9 mouse cellular contexts compared by ENCODE assay signal in genomic region chr8:111090126-111090525, GRCm38 (mm10). TPM values are rescaled to one million over a fixed set of nuclear protein-coding genes. Genes with fewer than 3 reads are reported as not detected.
DNase-seq lines count a peak whose midpoint lies in the region; ATAC-seq and TF ChIP-seq lines count a peak whose summit lies in the region.
"Had no signal": no experiment of that assay in that cellular context is flagged by ENCODE, and none has a peak within 500 bp of the region (broad histone marks: within the 10 kb centered on the region; RNA-seq: fewer than 3 reads in every experiment).

No protein-coding gene starts in this region.

- peak; percentile 90 for TF ChIP-seq CTCF in stomach, postnatal 0 days (IDR thresholded peaks at IDR 0.05; ENCODE audit: low read depth)

- H3K27ac ChIP-seq in hindbrain, embryonic 14.5 days: no peak overlapping the region
- no peak overlapping the region for H3K27ac ChIP-seq in hindbrain, embryonic 12.5 days
- H3K27ac ChIP-seq in stomach, postnatal 0 days (replicated peaks): no peak overlapping the region

- H3K36me3 ChIP-seq in hindbrain, embryonic 14.5 days (replicated peaks; ENCODE audit: control insufficient read depth, insufficient read depth): no peaks in the 10 kb centered on the region
- H3K36me3 ChIP-seq in hindbrain, embryonic 12.5 days: no peaks in the 10 kb centered on the region
- H3K36me3 ChIP-seq in stomach, postnatal 0 days (ENCODE audit: control insufficient read depth, insufficient read depth, low read length): no peaks in the 10 kb centered on the region

- intact Hi-C loops in heart, postnatal 36 days (cut with DNase I): loop anchor here (2.0 to 5.0 kb wide), 3 partner anchors 27 to 343 kb away; partner anchors contain the start of genes Cog4 and Sf3b3
- intact Hi-C loops in left cerebral cortex, postnatal 14 days (cut with DNase I): loop anchor here (2.0 kb wide), 1 partner anchor 27 kb away; no protein-coding TSS in a partner anchor

- H3K4me3 ChIP-seq in hindbrain, embryonic 14.5 days (replicated peaks; ENCODE audit: low read length): no peak overlapping the region
- no peak overlapping the region for H3K4me3 ChIP-seq in hindbrain, embryonic 12.5 days
- no peak overlapping the region for H3K4me3 ChIP-seq in stomach, postnatal 0 days (ENCODE audit: low read depth, low read length)

- H3K4me1 ChIP-seq in hindbrain, embryonic 14.5 days (replicated peaks; ENCODE audit: control insufficient read depth, insufficient read depth, low read length): peaks cover under 1% of the 10 kb centered on the region; the same call in 1 of the 2 replicates
- H3K4me1 ChIP-seq in hindbrain, embryonic 12.5 days: peaks cover 6% of the 10 kb centered on the region; the same call in 1 of the 2 replicates
- no peaks in the 10 kb centered on the region for H3K4me1 ChIP-seq in stomach, postnatal 0 days (replicated peaks; ENCODE audit: control insufficient read depth, insufficient read depth)

- H3K27me3 ChIP-seq in hindbrain, embryonic 14.5 days (ENCODE audit: control insufficient read depth, insufficient read depth, low read length): no peaks in the 10 kb centered on the region
- no peaks in the 10 kb centered on the region for H3K27me3 ChIP-seq in hindbrain, embryonic 12.5 days
- H3K27me3 ChIP-seq in stomach, postnatal 0 days (ENCODE audit: control insufficient read depth, insufficient read depth, low read length): no peaks in the 10 kb centered on the region

- TF ChIP-seq EP300 in stomach, postnatal 0 days (optimal IDR thresholded peaks at IDR 0.05): no peak

- no peak overlapping the region for H3K4me2 ChIP-seq in hindbrain, embryonic 14.5 days (replicated peaks)
- H3K4me2 ChIP-seq in hindbrain, embryonic 12.5 days (replicated peaks): no peak overlapping the region
- H3K4me2 ChIP-seq in stomach, postnatal 0 days (replicated peaks; ENCODE audit: low read depth): no peak overlapping the region

- no peak overlapping the region for H3K9ac ChIP-seq in hindbrain, embryonic 14.5 days
- no peak overlapping the region for H3K9ac ChIP-seq in hindbrain, embryonic 12.5 days
- H3K9ac ChIP-seq in stomach, postnatal 0 days (ENCODE audit: low read length): no peak overlapping the region

- WGBS in hindbrain, embryonic 14.5 days: 0% methylated on average over 2 of the region's 2 CpGs
- 0% methylated on average over 2 of the region's 2 CpGs for WGBS in hindbrain, embryonic 12.5 days
- WGBS in stomach, postnatal 0 days: 2% methylated on average over 2 of the region's 2 CpGs

- ATAC-seq in hindbrain, embryonic 14.5 days (ENCODE audit: low FRiP score): no peak
- no peak for ATAC-seq in hindbrain, embryonic 12.5 days (ENCODE audit: low FRiP score)
- ATAC-seq in monocyte, adult 5-6 weeks (replicated peaks; ENCODE audit: insufficient number of reproducible peaks, low FRiP score, low TSS enrichment, poor library complexity, severe bottlenecking): peak; percentile 67; the same call in 1 of the 2 replicates
- no peak for ATAC-seq in stomach, postnatal 0 days (ENCODE audit: low FRiP score, low TSS enrichment)

- H3K9me3 ChIP-seq in hindbrain, embryonic 14.5 days (ENCODE audit: control insufficient read depth, low read length): no peaks in the 10 kb centered on the region
- H3K9me3 ChIP-seq in hindbrain, embryonic 12.5 days (replicated peaks): no peaks in the 10 kb centered on the region
- no peaks in the 10 kb centered on the region for H3K9me3 ChIP-seq in stomach, postnatal 0 days (ENCODE audit: control insufficient read depth, low read length)

- DNase-seq in hindbrain, embryonic 14.5 days (ENCODE audit: low spot score): peak; percentile 85
- peak; percentile 19 for DNase-seq in adrenal gland, adult 8-10 months
- DNase-seq in embryo, embryonic 10 days (ENCODE audit: low spot score): peak; percentile 90
- peak; percentile 77 to 81 for DNase-seq in heart, postnatal 36 days
- peak; percentile 60 to 62 for DNase-seq in left cerebral cortex, postnatal 14 days (ENCODE audit: low spot score in 2 of 2)
- DNase-seq in stomach, postnatal 0 days (ENCODE audit: low spot score): peak; percentile 83

RNA-seq across cellular contexts. Expression of gene Clec18a, which starts 2.1 kb away (rescaled TPM):
- polyA plus RNA-seq in hindbrain, embryonic 14.5 days (2014; fragmentation: Nextera tagmentation; extraction: Ambion mirVana): 0.44 and 0.73 TPM in 2 replicates
- 1.1 TPM in 2 replicates for polyA plus RNA-seq in hindbrain, embryonic 12.5 days (2016; fragmentation: Nextera tagmentation; extraction: Ambion mirVana)
- not detected for total RNA-seq in adrenal gland, adult 8-10 months (2022)
- under 1 TPM; 0.80 to 0.81 TPM for total RNA-seq in heart, postnatal 36 days (2021)
- total RNA-seq in left cerebral cortex, postnatal 14 days (2021): 1 to 10 TPM in 1 of 2 experiments, under 1 TPM in 1; 0.75 to 1.2 TPM
- not detected in 3 replicates for total RNA-seq in monocyte, adult 5-6 weeks (2017)
- not detected in 2 replicates for polyA plus RNA-seq in stomach, postnatal 0 days (2015; fragmentation: Nextera tagmentation; extraction: Ambion mirVana)

RNA-seq across cellular contexts. Expression of gene Pdpr, which starts 4.3 kb away (rescaled TPM):
- 7.2 and 8.4 TPM in 2 replicates for polyA plus RNA-seq in hindbrain, embryonic 14.5 days (2014; fragmentation: Nextera tagmentation; extraction: Ambion mirVana)
- polyA plus RNA-seq in hindbrain, embryonic 12.5 days (2016; fragmentation: Nextera tagmentation; extraction: Ambion mirVana): 14.4 and 15.1 TPM in 2 replicates
- 10 to 100 TPM; 36.7 to 47.4 (median 43.6) TPM for total RNA-seq in adrenal gland, adult 8-10 months (2022)
- total RNA-seq in heart, postnatal 36 days (2021): 100 to 1,000 TPM in 1 of 2 experiments, 10 to 100 TPM in 1; 97.4 to 113 TPM
- total RNA-seq in left cerebral cortex, postnatal 14 days (2021): 10 to 100 TPM; 31.6 to 32.1 TPM
- total RNA-seq in monocyte, adult 5-6 weeks (2017): 14.7 to 21.9 TPM (median 18.5 TPM) in 3 replicates
- polyA plus RNA-seq in stomach, postnatal 0 days (2015; fragmentation: Nextera tagmentation; extraction: Ambion mirVana): 4.9 and 5.8 TPM in 2 replicates

RNA-seq across cellular contexts. Expression of gene Exosc6, which starts 34.0 kb away (rescaled TPM):
- polyA plus RNA-seq in hindbrain, embryonic 14.5 days (2014; fragmentation: Nextera tagmentation; extraction: Ambion mirVana): not detected in 2 replicates
- 3.2 TPM in 1 of 2 replicates, not detected in the other for polyA plus RNA-seq in hindbrain, embryonic 12.5 days (2016; fragmentation: Nextera tagmentation; extraction: Ambion mirVana)
- total RNA-seq in adrenal gland, adult 8-10 months (2022): not detected
- total RNA-seq in heart, postnatal 36 days (2021): not detected
- total RNA-seq in left cerebral cortex, postnatal 14 days (2021): not detected
- 3.1 to 8.9 TPM (median 5.7 TPM) in 3 replicates for total RNA-seq in monocyte, adult 5-6 weeks (2017)
- polyA plus RNA-seq in stomach, postnatal 0 days (2015; fragmentation: Nextera tagmentation; extraction: Ambion mirVana): 8.6 and 10.0 TPM in 2 replicates
- polyA plus RNA-seq: neural tube, embryonic 14.5 days had no signal

RNA-seq across cellular contexts. Expression of gene Aars, which starts 57.2 kb away (rescaled TPM):
- polyA plus RNA-seq in hindbrain, embryonic 14.5 days (2014; fragmentation: Nextera tagmentation; extraction: Ambion mirVana): 79.2 and 91.1 TPM in 2 replicates
- 78.5 and 83.5 TPM in 2 replicates for polyA plus RNA-seq in hindbrain, embryonic 12.5 days (2016; fragmentation: Nextera tagmentation; extraction: Ambion mirVana)
- total RNA-seq in adrenal gland, adult 8-10 months (2022): 100 to 1,000 TPM in 3 of 4 experiments, 10 to 100 TPM in 1; 97.1 to 142 (median 126) TPM
- total RNA-seq in heart, postnatal 36 days (2021): 10 to 100 TPM; 31.9 to 32.3 TPM
- total RNA-seq in left cerebral cortex, postnatal 14 days (2021): 10 to 100 TPM; 94.1 to 98.8 TPM
- total RNA-seq in monocyte, adult 5-6 weeks (2017): 21.3 to 43.8 TPM (median 39.0 TPM) in 3 replicates
- polyA plus RNA-seq in stomach, postnatal 0 days (2015; fragmentation: Nextera tagmentation; extraction: Ambion mirVana): 27.4 and 28.8 TPM in 2 replicates

RNA-seq across cellular contexts. Expression of gene Ddx19b, which starts 58.6 kb away (rescaled TPM):
- polyA plus RNA-seq in hindbrain, embryonic 14.5 days (2014; fragmentation: Nextera tagmentation; extraction: Ambion mirVana): 8.1 and 9.1 TPM in 2 replicates
- 9.5 and 9.7 TPM in 2 replicates for polyA plus RNA-seq in hindbrain, embryonic 12.5 days (2016; fragmentation: Nextera tagmentation; extraction: Ambion mirVana)
- 10 to 100 TPM; 10.1 to 14.3 (median 12.9) TPM for total RNA-seq in adrenal gland, adult 8-10 months (2022)
- total RNA-seq in heart, postnatal 36 days (2021): 10 to 100 TPM; 11.1 to 11.7 TPM
- 10 to 100 TPM; 28.9 to 29.0 TPM for total RNA-seq in left cerebral cortex, postnatal 14 days (2021)
- total RNA-seq in monocyte, adult 5-6 weeks (2017): 11.0 to 15.2 TPM (median 14.4 TPM) in 3 replicates
- polyA plus RNA-seq in stomach, postnatal 0 days (2015; fragmentation: Nextera tagmentation; extraction: Ambion mirVana): 4.1 and 4.8 TPM in 2 replicates

Comparison
In these comparisons a context has a peak if more than half of its experiments do, and no peak if none do; other contexts are left out.
1. DNase-seq: peak in every context shown above with its lines; median percentile 90 in embryo, embryonic 10 days; 85 in hindbrain, embryonic 14.5 days; 83 in stomach, postnatal 0 days; 79 in heart, postnatal 36 days; 61 in left cerebral cortex, postnatal 14 days; 19 in adrenal gland, adult 8-10 months.